Mouse (Mus musculus): Measurements from ENCODE around the gene BC004004. TPM values are rescaled to one million over a fixed set of nuclear protein-coding genes. Genes with fewer than 3 reads are reported as not detected.

BC004004 gene
- polyA plus RNA-seq, 1 experiment from 2014 or later, result 116 TPM

GRCm38 (mm10) chr17:29319881-29320639, 51.5 kb downstream of the BC004004 start:
- Histone ChIP-seq H3K9me3 (ENCODE audit: control insufficient read depth) (no peaks in the 10 kb centered on the region), H3K9ac (ENCODE audit: low read depth, low read length) (no peak overlapping the region), H3K27me3 (replicated peaks; ENCODE audit: control insufficient read depth, insufficient read depth, low read length) (no peaks in the 10 kb centered on the region), H3K4me2 (replicated peaks; ENCODE audit: low read depth) (no peak overlapping the region), H3K4me3 (ENCODE audit: low read depth, low read length) (no peak overlapping the region), H3K4me1 (replicated peaks; ENCODE audit: control insufficient read depth, insufficient read depth, low read length) (no peaks in the 10 kb centered on the region), H3K27ac (ENCODE audit: low read depth, low read length) (no peak overlapping the region), H3K36me3 (ENCODE audit: control insufficient read depth, insufficient read depth) (no peaks in the 10 kb centered on the region)
- 0 out of 2 replicates have a peak, but pooled peaks have one; percentile 5 for TF ChIP-seq CTCF (IDR thresholded peaks at IDR 0.05; ENCODE audit: low read depth)
- ATAC-seq, result no peak
- 43% methylated on average over 8 of the region's 8 CpGs for WGBS

- Histone ChIP-seq H3K9ac (ENCODE audit: low read depth, low read length) (no peak overlapping the region), H3K4me2 (replicated peaks; ENCODE audit: low read depth) (peak overlapping the region; percentile 54)
Measured at GRCm38 (mm10) chr17:29321765-29322602, 53.4 kb downstream of the BC004004 start.

GRCm38 (mm10) chr17:29322603-29322962, 54.0 kb downstream of the BC004004 start:
- no peak overlapping the region for H3K27ac ChIP-seq (ENCODE audit: low read depth, low read length)
- no peaks in the 10 kb centered on the region for H3K36me3 ChIP-seq (ENCODE audit: control insufficient read depth, insufficient read depth)
- no peaks in the 10 kb centered on the region for H3K9me3 ChIP-seq (ENCODE audit: control insufficient read depth)
- no peaks in the 10 kb centered on the region; the same call in 1 of the 2 replicates for H3K27me3 ChIP-seq (replicated peaks; ENCODE audit: control insufficient read depth, insufficient read depth, low read length)
- ATAC-seq, result peak; percentile 72
- 23% methylated on average over 18 of the region's 18 CpGs for WGBS
- no peak overlapping the region; the same call in 1 of the 2 replicates for H3K9ac ChIP-seq (ENCODE audit: low read depth, low read length)
- no peaks in the 10 kb centered on the region for H3K4me1 ChIP-seq (replicated peaks; ENCODE audit: control insufficient read depth, insufficient read depth, low read length)
- H3K4me3 ChIP-seq (ENCODE audit: low read depth, low read length), result peak overlapping the region; percentile 9; the same call in 1 of the 2 replicates
- no peak for TF ChIP-seq CTCF (IDR thresholded peaks at IDR 0.05; ENCODE audit: low read depth)
- H3K4me2 ChIP-seq (replicated peaks; ENCODE audit: low read depth), result peak overlapping the region; percentile 54

More at GRCm38 (mm10) chr17:29321765-29322602, 53.4 kb downstream of the BC004004 start:
- no peaks in the 10 kb centered on the region for H3K9me3 ChIP-seq (ENCODE audit: control insufficient read depth)
- no peak for TF ChIP-seq CTCF (IDR thresholded peaks at IDR 0.05; ENCODE audit: low read depth)
- no peak overlapping the region for H3K27ac ChIP-seq (ENCODE audit: low read depth, low read length)
- peak; percentile 44 for ATAC-seq
- H3K4me3 ChIP-seq (ENCODE audit: low read depth, low read length), result peak overlapping the region; percentile 9; the same call in 1 of the 2 replicates
- no peaks in the 10 kb centered on the region for H3K4me1 ChIP-seq (replicated peaks; ENCODE audit: control insufficient read depth, insufficient read depth, low read length)
- H3K27me3 ChIP-seq (replicated peaks; ENCODE audit: control insufficient read depth, insufficient read depth, low read length), result no peaks in the 10 kb centered on the region; the same call in 1 of the 2 replicates
- H3K36me3 ChIP-seq (ENCODE audit: control insufficient read depth, insufficient read depth), result no peaks in the 10 kb centered on the region
- 38% methylated on average over 41 of the region's 41 CpGs for WGBS

GRCm38 (mm10) chr17:29323625-29324024, 55.0 kb downstream of the BC004004 start:
- H3K4me3 ChIP-seq (ENCODE audit: low read depth, low read length), result no peak overlapping the region
- WGBS, result 93% methylated on average over 3 of the region's 3 CpGs
- no peak overlapping the region for H3K4me2 ChIP-seq (replicated peaks; ENCODE audit: low read depth)
- ATAC-seq, result no peak
- H3K27ac ChIP-seq (ENCODE audit: low read depth, low read length), result no peak overlapping the region
- TF ChIP-seq CTCF (IDR thresholded peaks at IDR 0.05; ENCODE audit: low read depth), result no peak
- no peaks in the 10 kb centered on the region for H3K4me1 ChIP-seq (replicated peaks; ENCODE audit: control insufficient read depth, insufficient read depth, low read length)
- no peak overlapping the region for H3K9ac ChIP-seq (ENCODE audit: low read depth, low read length)
- no peaks in the 10 kb centered on the region; the same call in 1 of the 2 replicates for H3K27me3 ChIP-seq (replicated peaks; ENCODE audit: control insufficient read depth, insufficient read depth, low read length)
- H3K9me3 ChIP-seq (ENCODE audit: control insufficient read depth), result no peaks in the 10 kb centered on the region
- H3K36me3 ChIP-seq (ENCODE audit: control insufficient read depth, insufficient read depth), result no peaks in the 10 kb centered on the region

- 81% methylated on average over 13 of the region's 13 CpGs for WGBS
- Histone ChIP-seq H3K4me3 (ENCODE audit: low read depth, low read length) (no peak overlapping the region), H3K4me2 (replicated peaks; ENCODE audit: low read depth) (no peak overlapping the region), H3K27ac (ENCODE audit: low read depth, low read length) (no peak overlapping the region), H3K9me3 (ENCODE audit: control insufficient read depth) (no peaks in the 10 kb centered on the region), H3K36me3 (ENCODE audit: control insufficient read depth, insufficient read depth) (no peaks in the 10 kb centered on the region), H3K27me3 (replicated peaks; ENCODE audit: control insufficient read depth, insufficient read depth, low read length) (no peaks in the 10 kb centered on the region; the same call in 1 of the 2 replicates), H3K4me1 (replicated peaks; ENCODE audit: control insufficient read depth, insufficient read depth, low read length) (no peaks in the 10 kb centered on the region), H3K9ac (ENCODE audit: low read depth, low read length) (no peak overlapping the region)
- no peak for ATAC-seq
- TF ChIP-seq CTCF (IDR thresholded peaks at IDR 0.05; ENCODE audit: low read depth), result no peak
Measured at GRCm38 (mm10) chr17:29325831-29326230, 57.2 kb downstream of the BC004004 start.

Measured in intestine, postnatal 0 days (tissue).